Mouse (Mus musculus): ENCODE measurements around the gene Tmem121.
A peak's percentile ranks its signal among the peaks of the same experiment; 100 is the strongest.

Gene Tmem121

GRCm38 (mm10) chr12:113149341-113149740, 36.4 kb upstream of the Tmem121 start:
- peak in 1 of 2 experiments; percentile 18 for DNase-seq

- DNase-seq = no peak
Measured at GRCm38 (mm10) chr12:113149896-113150295, 35.8 kb upstream of the Tmem121 start.

GRCm38 (mm10) chr12:113150591-113150990, 35.1 kb upstream of the Tmem121 start:
- DNase-seq = no peak

GRCm38 (mm10) chr12:113151046-113151445, 34.7 kb upstream of the Tmem121 start:
- DNase-seq = peak in 1 of 2 experiments; percentile 26

- DNase-seq = peak in 1 of 2 experiments; percentile 29
Measured at GRCm38 (mm10) chr12:113151661-113152271, 34.0 kb upstream of the Tmem121 start.

- DNase-seq = no peak
Measured at GRCm38 (mm10) chr12:113152272-113152661, 33.5 kb upstream of the Tmem121 start.

GRCm38 (mm10) chr12:113152991-113153525, 32.7 kb upstream of the Tmem121 start:
- DNase-seq = no peak

- no peak for DNase-seq
Measured at GRCm38 (mm10) chr12:113153971-113154370, 31.8 kb upstream of the Tmem121 start.

GRCm38 (mm10) chr12:113154747-113155075, 31.0 kb upstream of the Tmem121 start:
- no peak for DNase-seq

- peak; percentile 64 to 67 for DNase-seq
Measured at GRCm38 (mm10) chr12:113155076-113155771, 30.5 kb upstream of the Tmem121 start.

- DNase-seq = peak; percentile 99
Measured at GRCm38 (mm10) chr12:113155887-113156539, 29.7 kb upstream of the Tmem121 start, which contains the start of gene Tedc1. Tedc1 (plus strand) TSS chr12:113156421.

- DNase-seq = no peak
Measured at GRCm38 (mm10) chr12:113156540-113156929, 29.2 kb upstream of the Tmem121 start.

GRCm38 (mm10) chr12:113157002-113157401, 28.7 kb upstream of the Tmem121 start:
- DNase-seq = no peak

- no peak for DNase-seq
Measured at GRCm38 (mm10) chr12:113157521-113157920, 28.2 kb upstream of the Tmem121 start.

GRCm38 (mm10) chr12:113157971-113158370, 27.8 kb upstream of the Tmem121 start:
- no peak for DNase-seq

GRCm38 (mm10) chr12:113163561-113164006, 22.1 kb upstream of the Tmem121 start:
- no peak for DNase-seq

- no peak for DNase-seq
Measured at GRCm38 (mm10) chr12:113168031-113168536, 17.6 kb upstream of the Tmem121 start.

- DNase-seq = no peak
Measured at GRCm38 (mm10) chr12:113176960-113177725, 8.6 kb upstream of the Tmem121 start.

GRCm38 (mm10) chr12:113181020-113181419, 4.7 kb upstream of the Tmem121 start:
- DNase-seq = no peak

GRCm38 (mm10) chr12:113184945-113185344, 785 bp upstream of the Tmem121 start:
- DNase-seq = no peak

- DNase-seq = no peak
Measured at GRCm38 (mm10) chr12:113186326-113187010, 738 bp downstream of the Tmem121 start.

- DNase-seq = no peak
Measured at GRCm38 (mm10) chr12:113187011-113187375, 1.3 kb downstream of the Tmem121 start.
